Mouse (Mus musculus): ENCODE data around the gene Chst4. TPM values are rescaled to one million over a fixed set of nuclear protein-coding genes. Genes with fewer than 3 reads are reported as not detected.

Gene Chst4
- total and polyA plus RNA-seq, 2 experiments from 2014 or later = 1.9 to 2.0 TPM

DNA sequence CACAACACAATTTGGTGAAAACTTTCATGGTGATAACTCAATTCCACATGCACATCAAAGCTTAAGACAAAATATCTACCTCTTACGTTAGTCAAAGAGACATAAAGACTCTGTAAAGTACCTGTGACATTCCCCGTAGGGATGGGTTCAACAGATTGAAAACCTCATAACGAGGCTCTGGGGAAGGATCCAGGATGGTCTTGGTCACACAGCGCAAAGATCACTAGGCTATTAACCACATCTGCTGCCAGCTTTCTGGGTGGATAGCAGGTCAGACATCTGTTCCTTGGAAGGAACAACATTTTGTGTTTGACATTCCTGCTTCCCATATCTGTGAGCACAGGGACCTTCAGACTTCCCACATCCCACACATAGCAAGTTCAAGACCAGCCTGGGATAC is 30.2 kb upstream of the Chst4 start:
- ATAC-seq (ENCODE audit: insufficient read depth, low read depth) (no peak), DNase-seq (ENCODE audit: low spot score) (no peak)
- Histone ChIP-seq H3K27ac (ENCODE audit: low read depth) (no peak overlapping the region), H3K4me1 (ENCODE audit: control insufficient read depth, insufficient read depth) (no peaks in the 10 kb centered on the region), H3K9me3 (replicated peaks; ENCODE audit: control insufficient read depth, low read length) (0 out of 2 replicates have a peak, but pooled peaks cover 2% of the 10 kb centered on the region), H3K4me3 (ENCODE audit: low read depth, low read length) (no peak overlapping the region), H3K4me2 (ENCODE audit: low read depth, low read length) (no peak overlapping the region), H3K36me3 (replicated peaks; ENCODE audit: control insufficient read depth, insufficient read depth, low read length) (no peaks in the 10 kb centered on the region), H3K9ac (replicated peaks; ENCODE audit: low read depth, low read length) (no peak overlapping the region), H3K27me3 (ENCODE audit: control insufficient read depth, insufficient read depth, low read length) (no peaks in the 10 kb centered on the region)
- 82% methylated on average over 4 of the region's 4 CpGs for WGBS
- no peak for TF ChIP-seq CTCF (IDR thresholded peaks at IDR 0.05; ENCODE audit: low read depth)
- no peak for TF ChIP-seq EP300 (IDR thresholded peaks at IDR 0.05; ENCODE audit: low read depth)

DNA sequence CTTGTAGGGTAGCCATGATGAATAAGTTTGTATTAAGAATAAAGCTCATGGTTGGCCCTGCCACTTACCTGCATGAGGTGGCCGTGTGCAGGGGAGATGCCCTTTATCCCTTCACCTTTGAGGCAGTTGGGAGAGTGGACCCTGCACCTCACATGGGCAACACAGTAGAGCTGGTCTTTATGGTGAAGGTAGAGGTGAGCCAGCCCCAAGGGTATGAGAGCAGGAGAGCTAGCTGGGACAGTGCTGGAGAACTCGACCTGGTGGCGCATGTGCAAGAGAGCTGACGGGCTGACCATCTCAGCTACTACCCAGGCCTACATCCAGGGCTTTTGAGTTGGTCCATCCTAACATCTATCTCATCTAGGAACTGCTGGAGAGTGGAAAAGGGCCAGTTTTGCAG is 26.1 kb upstream of the Chst4 start:
- H3K9ac ChIP-seq (replicated peaks; ENCODE audit: low read depth, low read length) = no peak overlapping the region
- H3K4me2 ChIP-seq (ENCODE audit: low read depth, low read length) = no peak overlapping the region
- no peak overlapping the region for H3K27ac ChIP-seq (ENCODE audit: low read depth)
- H3K36me3 ChIP-seq (replicated peaks; ENCODE audit: control insufficient read depth, insufficient read depth, low read length) = no peaks in the 10 kb centered on the region
- peaks cover 2% of the 10 kb centered on the region; the same call in 1 of the 2 replicates for H3K9me3 ChIP-seq (replicated peaks; ENCODE audit: control insufficient read depth, low read length)
- TF ChIP-seq CTCF (IDR thresholded peaks at IDR 0.05; ENCODE audit: low read depth) (no peak), EP300 (IDR thresholded peaks at IDR 0.05; ENCODE audit: low read depth) (no peak)
- no peak overlapping the region for H3K4me3 ChIP-seq (ENCODE audit: low read depth, low read length)
- no peaks in the 10 kb centered on the region for H3K27me3 ChIP-seq (ENCODE audit: control insufficient read depth, insufficient read depth, low read length)
- DNase-seq (ENCODE audit: low spot score) = no peak
- WGBS = 81% methylated on average over 4 of the region's 4 CpGs
- ATAC-seq (ENCODE audit: insufficient read depth, low read depth) = no peak
- H3K4me1 ChIP-seq (ENCODE audit: control insufficient read depth, insufficient read depth) = no peaks in the 10 kb centered on the region

DNA sequence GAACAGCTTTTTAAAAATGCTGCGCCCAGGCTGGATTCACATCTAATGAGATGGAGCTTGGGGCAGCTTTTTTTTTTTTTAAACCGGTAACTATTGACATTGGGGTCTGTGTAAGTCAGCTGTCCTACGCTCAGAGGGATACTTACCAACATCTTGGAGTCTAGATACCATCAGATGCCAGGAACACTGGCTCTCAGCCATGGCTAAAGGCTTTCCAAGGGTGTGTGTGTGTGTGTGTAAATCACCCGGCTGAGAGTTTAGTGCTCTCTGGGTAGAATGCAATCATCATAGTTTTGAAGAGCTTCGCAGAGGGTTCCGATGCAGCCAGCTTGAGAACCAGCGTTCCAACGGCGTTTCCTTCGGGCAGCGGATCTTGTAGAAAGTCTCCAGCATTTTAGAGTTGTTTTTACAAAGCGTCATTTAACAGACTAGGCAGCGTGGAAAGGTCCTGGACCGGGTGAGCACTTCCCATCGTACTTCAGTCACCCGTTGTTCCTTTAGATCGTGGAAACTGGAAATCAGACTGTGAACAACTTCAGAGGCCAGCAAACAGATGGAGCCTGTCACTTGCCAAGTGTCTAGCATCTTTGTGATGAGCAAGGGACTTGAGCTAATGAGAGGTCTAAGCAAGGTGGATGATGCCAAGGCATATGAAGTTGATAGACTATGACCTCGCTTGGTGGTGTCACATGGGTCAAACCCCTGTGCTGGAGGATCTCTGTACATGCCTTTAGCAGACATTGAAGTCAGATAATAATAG is 25.2 kb upstream of the Chst4 start:
- ATAC-seq (ENCODE audit: insufficient read depth, low read depth) (no peak), DNase-seq (ENCODE audit: low spot score) (no peak)
- H3K4me2 ChIP-seq (ENCODE audit: low read depth, low read length) = no peak overlapping the region
- no peaks in the 10 kb centered on the region for H3K27me3 ChIP-seq (ENCODE audit: control insufficient read depth, insufficient read depth, low read length)
- peaks cover 2% of the 10 kb centered on the region; the same call in 1 of the 2 replicates for H3K9me3 ChIP-seq (replicated peaks; ENCODE audit: control insufficient read depth, low read length)
- no peak overlapping the region for H3K9ac ChIP-seq (replicated peaks; ENCODE audit: low read depth, low read length)
- TF ChIP-seq EP300 (IDR thresholded peaks at IDR 0.05; ENCODE audit: low read depth) (no peak), CTCF (IDR thresholded peaks at IDR 0.05; ENCODE audit: low read depth) (no peak)
- no peaks in the 10 kb centered on the region for H3K36me3 ChIP-seq (replicated peaks; ENCODE audit: control insufficient read depth, insufficient read depth, low read length)
- no peak overlapping the region for H3K4me3 ChIP-seq (ENCODE audit: low read depth, low read length)
- WGBS = 88% methylated on average over 18 of the region's 18 CpGs
- H3K4me1 ChIP-seq (ENCODE audit: control insufficient read depth, insufficient read depth) = no peaks in the 10 kb centered on the region
- no peak overlapping the region for H3K27ac ChIP-seq (ENCODE audit: low read depth)

DNA sequence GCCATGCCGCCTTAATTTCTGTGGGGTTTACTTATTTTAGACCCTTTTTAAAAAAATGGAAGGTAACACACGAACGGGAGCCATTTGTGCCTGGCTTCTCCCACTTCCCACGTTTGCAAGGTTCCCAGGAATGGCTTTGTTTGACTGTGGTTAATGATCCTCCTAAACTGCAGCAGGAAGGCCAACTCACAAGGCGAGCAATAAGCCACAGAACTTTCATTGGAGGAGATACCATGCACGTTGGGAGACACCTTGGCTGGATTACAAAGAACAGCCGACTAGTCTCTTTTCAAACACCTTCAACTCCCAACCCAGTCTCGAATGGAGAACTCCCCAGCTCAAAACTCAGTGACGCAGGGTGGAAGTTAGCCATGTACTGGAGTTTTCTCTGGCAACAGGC is 24.6 kb upstream of the Chst4 start:
- no peak overlapping the region for H3K4me3 ChIP-seq (ENCODE audit: low read depth, low read length)
- TF ChIP-seq EP300 (IDR thresholded peaks at IDR 0.05; ENCODE audit: low read depth) (no peak), CTCF (IDR thresholded peaks at IDR 0.05; ENCODE audit: low read depth) (no peak)
- no peaks in the 10 kb centered on the region for H3K27me3 ChIP-seq (ENCODE audit: control insufficient read depth, insufficient read depth, low read length)
- DNase-seq (ENCODE audit: low spot score) = no peak
- H3K27ac ChIP-seq (ENCODE audit: low read depth) = no peak overlapping the region
- H3K36me3 ChIP-seq (replicated peaks; ENCODE audit: control insufficient read depth, insufficient read depth, low read length) = no peaks in the 10 kb centered on the region
- 72% methylated on average over 9 of the region's 9 CpGs for WGBS
- H3K9ac ChIP-seq (replicated peaks; ENCODE audit: low read depth, low read length) = no peak overlapping the region
- H3K4me1 ChIP-seq (ENCODE audit: control insufficient read depth, insufficient read depth) = no peaks in the 10 kb centered on the region
- peaks cover 2% of the 10 kb centered on the region; the same call in 1 of the 2 replicates for H3K9me3 ChIP-seq (replicated peaks; ENCODE audit: control insufficient read depth, low read length)
- no peak overlapping the region for H3K4me2 ChIP-seq (ENCODE audit: low read depth, low read length)
- ATAC-seq (ENCODE audit: insufficient read depth, low read depth) = no peak

DNA sequence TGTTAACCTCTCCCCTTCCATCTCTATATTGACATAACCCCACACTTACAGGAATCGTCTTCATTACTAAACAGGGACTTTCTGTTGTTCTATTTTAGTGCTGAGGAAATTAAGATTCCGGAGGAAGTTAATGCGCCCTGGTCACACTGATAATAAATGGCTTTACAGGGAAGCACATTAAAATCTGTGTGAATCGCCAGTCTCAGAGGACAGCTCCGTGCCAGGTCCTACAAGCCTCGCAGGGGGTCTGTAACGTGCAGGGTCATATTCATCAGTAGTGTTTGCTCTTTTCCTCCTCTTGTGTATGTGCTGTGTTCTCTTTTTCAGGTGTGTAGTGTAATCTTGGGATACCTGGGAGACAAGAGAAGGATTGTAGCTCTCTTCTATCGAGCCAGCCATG is 18.7 kb upstream of the Chst4 start:
- Histone ChIP-seq H3K9me3 (replicated peaks; ENCODE audit: control insufficient read depth, low read length) (no peaks in the 10 kb centered on the region; the same call in 1 of the 2 replicates), H3K4me2 (ENCODE audit: low read depth, low read length) (no peak overlapping the region), H3K9ac (replicated peaks; ENCODE audit: low read depth, low read length) (no peak overlapping the region), H3K36me3 (replicated peaks; ENCODE audit: control insufficient read depth, insufficient read depth, low read length) (no peaks in the 10 kb centered on the region), H3K4me1 (ENCODE audit: control insufficient read depth, insufficient read depth) (no peaks in the 10 kb centered on the region), H3K27ac (ENCODE audit: low read depth) (no peak overlapping the region), H3K4me3 (ENCODE audit: low read depth, low read length) (no peak overlapping the region), H3K27me3 (ENCODE audit: control insufficient read depth, insufficient read depth, low read length) (no peaks in the 10 kb centered on the region)
- TF ChIP-seq EP300 (IDR thresholded peaks at IDR 0.05; ENCODE audit: low read depth) (no peak), CTCF (IDR thresholded peaks at IDR 0.05; ENCODE audit: low read depth) (no peak)
- DNase-seq (ENCODE audit: low spot score) (no peak), ATAC-seq (ENCODE audit: insufficient read depth, low read depth) (no peak)
- WGBS = 54% methylated on average over 8 of the region's 8 CpGs

DNA sequence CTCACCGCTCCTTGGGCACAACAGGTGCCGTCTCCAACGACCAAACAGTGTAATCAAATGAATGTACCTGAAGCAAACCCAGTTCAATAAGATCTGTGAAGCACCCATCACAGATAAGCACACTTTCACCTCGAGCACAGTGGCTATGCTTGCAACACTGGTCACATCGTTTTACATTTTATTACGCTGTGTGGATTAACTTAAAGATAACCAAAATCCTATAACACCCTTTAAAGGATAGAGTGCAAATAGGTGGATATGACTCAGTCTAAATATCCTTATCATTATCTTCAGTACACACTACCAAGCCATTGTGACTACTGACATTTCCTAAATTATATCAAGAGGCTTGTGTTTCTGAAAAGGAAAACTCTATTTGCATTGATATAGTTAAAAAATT is 11.7 kb upstream of the Chst4 start:
- H3K4me3 ChIP-seq (ENCODE audit: low read depth, low read length) = no peak overlapping the region
- ATAC-seq (ENCODE audit: insufficient read depth, low read depth) (no peak), DNase-seq (ENCODE audit: low spot score) (no peak)
- no peaks in the 10 kb centered on the region for H3K27me3 ChIP-seq (ENCODE audit: control insufficient read depth, insufficient read depth, low read length)
- H3K4me1 ChIP-seq (ENCODE audit: control insufficient read depth, insufficient read depth) = no peaks in the 10 kb centered on the region
- H3K27ac ChIP-seq (ENCODE audit: low read depth) = no peak overlapping the region
- TF ChIP-seq EP300 (IDR thresholded peaks at IDR 0.05; ENCODE audit: low read depth) = no peak
- no peak for TF ChIP-seq CTCF (IDR thresholded peaks at IDR 0.05; ENCODE audit: low read depth)
- no peak overlapping the region for H3K4me2 ChIP-seq (ENCODE audit: low read depth, low read length)
- H3K36me3 ChIP-seq (replicated peaks; ENCODE audit: control insufficient read depth, insufficient read depth, low read length) = no peaks in the 10 kb centered on the region
- 71% methylated on average over 6 of the region's 6 CpGs for WGBS
- H3K9me3 ChIP-seq (replicated peaks; ENCODE audit: control insufficient read depth, low read length) = no peaks in the 10 kb centered on the region
- H3K9ac ChIP-seq (replicated peaks; ENCODE audit: low read depth, low read length) = no peak overlapping the region
